Mouse (Mus musculus) layer of hippocampus, adult 9-11 months (tissue): ENCODE results near the gene Hfe.
"Not testable (repeated sequence)": the region's sequence is repeated elsewhere in the genome, so short reads cannot be mapped to it uniquely, and the experiment has no call there.

Experiments used
- DNase-seq: peaks from one replicate; pipeline ENCODE4 v3.0.0; 2022

The Hfe gene

GRCm38 (mm10) chr13:23743963-23744362, 33.3 kb upstream of the Hfe start:
- DNase-seq = no peak

- DNase-seq = no peak
Measured at GRCm38 (mm10) chr13:23743215-23743614, 32.6 kb upstream of the Hfe start.

DNA sequence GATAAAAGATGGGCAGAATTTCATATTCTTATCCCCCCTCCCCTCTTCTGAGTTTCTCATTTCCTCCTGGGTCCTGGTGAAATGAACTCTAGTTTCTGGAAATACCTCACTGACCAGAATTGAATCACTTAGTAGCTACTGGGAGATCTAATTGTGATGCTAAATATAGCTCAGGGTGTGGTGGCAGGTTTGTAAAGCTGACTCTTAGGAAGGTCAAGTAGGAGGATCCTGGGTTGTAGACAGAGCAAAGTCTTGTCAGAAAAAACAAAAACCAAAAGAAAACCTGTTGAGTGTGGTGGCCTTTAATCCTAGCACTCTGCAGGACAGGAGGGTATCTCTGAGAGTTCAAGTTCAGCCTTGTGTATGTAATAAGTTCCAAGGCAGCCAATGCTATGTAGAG, 31.4 kb upstream of the Hfe start:
- DNase-seq = no peak

DNA sequence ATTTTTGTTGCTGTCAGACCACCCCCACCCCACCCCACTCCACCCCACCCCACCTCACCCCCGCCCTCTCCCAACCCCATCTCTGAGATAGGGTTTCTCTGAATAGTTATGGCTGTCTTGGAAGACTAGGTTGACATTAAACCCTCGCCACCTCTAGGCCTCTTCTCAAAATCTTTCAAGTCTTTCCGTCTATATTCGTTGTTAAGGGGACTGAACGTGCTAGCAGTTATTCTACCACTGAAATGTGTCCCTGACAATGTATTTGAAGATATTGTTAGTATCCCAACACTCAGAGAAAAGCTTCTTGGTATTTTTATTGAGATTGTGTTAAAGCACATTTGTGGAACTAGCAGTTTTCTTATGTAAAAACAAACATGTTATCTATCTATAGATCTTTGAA, 30.3 kb upstream of the Hfe start:
- no peak for DNase-seq

DNA sequence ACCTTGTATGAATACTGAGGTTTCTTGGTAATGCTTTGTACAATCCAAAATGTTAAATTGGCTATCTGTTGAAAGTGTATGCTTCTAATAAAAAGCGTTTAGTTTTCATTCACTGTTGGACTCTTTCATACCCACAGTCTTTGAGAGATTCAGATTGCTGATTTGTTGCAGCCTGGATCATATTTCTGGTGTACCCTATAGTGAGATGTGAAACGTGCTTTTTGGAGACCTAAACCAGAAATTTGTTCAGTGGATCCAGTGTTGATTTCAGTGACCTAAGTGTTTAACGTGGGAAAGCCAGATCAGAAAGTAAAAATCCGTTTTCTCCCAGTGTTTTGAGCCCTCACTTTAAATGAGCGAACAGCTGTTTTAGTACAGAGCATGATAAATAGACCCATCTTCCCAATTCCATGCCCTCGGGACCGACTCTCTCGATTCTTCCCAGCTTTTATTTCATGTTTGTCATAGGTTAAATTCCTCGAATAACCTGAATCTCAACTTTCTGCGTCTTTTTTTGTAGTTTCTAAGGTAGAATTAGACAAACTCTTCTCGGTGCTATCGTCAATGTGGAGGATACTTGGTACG, 29.7 kb upstream of the Hfe start:
- DNase-seq = no peak

- DNase-seq = no peak
Measured at GRCm38 (mm10) chr13:23739922-23740252, 29.2 kb upstream of the Hfe start.

DNA sequence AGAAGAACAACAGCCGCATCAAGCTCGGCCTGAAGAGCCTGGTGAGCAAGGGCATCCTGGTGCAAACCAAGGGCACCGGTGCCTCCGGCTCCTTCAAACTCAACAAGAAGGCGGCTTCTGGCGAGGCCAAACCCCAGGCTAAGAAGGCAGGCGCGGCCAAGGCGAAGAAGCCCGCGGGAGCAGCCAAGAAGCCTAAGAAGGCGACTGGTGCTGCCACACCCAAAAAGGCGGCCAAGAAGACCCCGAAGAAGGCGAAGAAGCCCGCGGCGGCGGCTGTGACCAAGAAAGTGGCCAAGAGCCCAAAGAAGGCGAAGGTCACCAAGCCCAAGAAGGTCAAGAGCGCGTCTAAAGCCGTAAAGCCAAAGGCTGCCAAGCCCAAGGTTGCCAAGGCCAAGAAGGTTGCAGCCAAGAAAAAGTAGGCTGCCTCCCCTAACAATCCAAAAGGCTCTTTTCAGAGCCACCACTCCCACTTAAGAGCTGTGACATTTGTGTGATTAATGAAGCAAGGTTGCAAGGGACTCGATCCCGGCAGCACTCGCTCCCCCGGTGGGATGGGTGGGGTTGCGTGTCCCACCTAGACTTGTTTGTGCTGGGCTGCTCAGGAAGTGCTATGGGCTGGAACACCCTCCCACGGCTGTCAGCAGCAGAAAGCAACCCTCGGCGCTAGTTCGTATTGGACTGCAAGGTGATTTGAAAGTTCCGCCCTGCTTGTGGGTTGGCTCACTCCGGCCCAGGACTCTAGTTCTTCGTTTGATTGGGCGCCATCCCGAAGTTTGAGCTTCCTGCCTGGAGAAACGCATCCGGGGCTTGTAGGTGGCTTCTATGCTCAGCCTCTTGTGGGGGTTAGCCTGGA, 28.6 kb upstream of the Hfe start:
- peak; percentile 98 for DNase-seq

DNA sequence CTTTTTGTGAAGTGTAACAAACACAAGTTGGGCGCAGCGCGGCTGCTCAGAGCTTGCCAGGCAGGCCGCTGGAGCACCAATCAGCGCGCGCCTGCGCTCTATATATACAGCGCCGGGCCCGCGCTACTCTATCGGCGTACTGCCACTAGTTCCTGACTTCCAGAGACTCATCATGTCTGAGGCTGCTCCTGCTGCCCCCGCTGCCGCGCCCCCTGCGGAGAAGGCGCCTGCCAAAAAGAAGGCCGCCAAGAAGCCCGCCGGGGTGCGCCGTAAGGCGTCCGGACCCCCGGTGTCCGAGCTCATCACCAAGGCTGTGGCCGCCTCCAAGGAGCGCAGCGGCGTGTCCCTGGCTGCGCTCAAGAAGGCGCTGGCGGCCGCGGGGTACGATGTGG, 28.0 kb upstream of the Hfe start, which contains the start of gene Hist1h1c:
TSS of gene Hist1h1c (plus strand) at position 132 of the 392 bp plus-strand sequence.
- peak; percentile 90 for DNase-seq

DNA sequence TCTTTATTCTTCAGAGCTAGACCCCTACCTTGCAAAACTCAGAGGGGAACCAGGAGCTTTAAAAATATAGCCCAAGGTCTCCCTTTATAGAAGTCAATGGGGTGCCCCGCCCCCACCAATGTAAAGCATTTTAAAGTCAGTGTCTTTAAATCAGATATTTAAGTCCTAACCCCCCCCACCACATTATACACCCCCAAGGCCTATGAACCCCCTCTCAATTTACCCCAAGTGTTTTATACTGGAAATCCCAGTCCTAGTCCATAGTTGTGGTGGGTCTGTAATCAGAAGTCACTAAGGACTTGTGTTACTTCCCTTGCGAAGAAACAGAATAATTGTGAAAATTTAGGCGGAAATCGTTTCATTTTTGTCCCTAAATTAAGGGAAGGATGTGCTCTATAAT, 27.4 kb upstream of the Hfe start:
- DNase-seq = no peak

- DNase-seq = no peak
Measured at GRCm38 (mm10) chr13:23737091-23737490, 26.4 kb upstream of the Hfe start.

DNA sequence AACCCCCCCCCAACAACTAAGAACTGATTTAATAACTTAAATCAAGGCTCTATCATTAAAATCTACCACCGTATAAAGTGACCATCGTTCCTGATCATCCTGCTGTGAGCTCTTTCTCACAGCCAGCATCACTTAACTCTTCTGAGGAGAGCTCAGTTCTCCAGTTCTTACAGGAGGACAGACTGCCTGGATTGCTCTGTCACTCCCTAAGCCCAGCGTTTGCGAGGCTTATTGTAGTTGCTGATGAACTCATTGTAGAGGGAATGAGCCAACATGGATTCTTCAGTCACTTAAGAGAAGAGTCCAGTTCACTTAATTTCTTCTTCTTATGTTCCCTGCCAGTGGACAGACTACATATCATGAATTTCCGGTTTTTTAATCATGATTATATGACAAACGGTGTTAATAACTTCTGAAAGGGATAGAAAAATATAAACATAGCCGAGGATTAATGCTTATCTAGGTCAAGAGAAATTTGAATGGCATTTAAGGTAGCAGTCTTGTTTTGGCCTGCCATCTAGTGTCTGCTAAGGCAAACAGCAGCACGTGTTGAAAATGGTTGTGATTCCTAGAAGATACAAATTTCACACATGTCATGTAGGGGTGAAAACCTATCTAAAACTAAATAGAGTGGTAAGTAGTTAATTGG, 21.6 kb upstream of the Hfe start:
- no peak for DNase-seq

- DNase-seq = no peak
Measured at GRCm38 (mm10) chr13:23730479-23730878, 19.8 kb upstream of the Hfe start.

DNA sequence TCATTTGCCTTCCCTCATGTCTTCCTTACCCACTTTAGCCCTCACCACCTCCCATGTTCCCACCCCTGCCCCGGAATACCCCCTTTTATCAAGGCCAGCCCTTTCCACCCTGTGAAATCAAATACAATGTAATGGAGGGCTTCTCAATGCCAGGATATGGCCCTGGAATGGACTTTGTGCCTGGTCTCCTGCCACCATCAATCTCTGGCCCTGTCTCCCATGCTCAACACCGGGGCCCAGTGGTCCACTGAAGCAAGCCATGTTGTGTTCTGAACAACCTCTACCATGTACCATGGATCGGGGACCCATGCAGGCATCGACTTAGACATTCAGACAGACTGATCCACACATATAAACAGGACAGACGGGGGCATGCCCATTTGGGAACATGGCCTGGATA, 19.1 kb upstream of the Hfe start:
- no peak for DNase-seq

DNA sequence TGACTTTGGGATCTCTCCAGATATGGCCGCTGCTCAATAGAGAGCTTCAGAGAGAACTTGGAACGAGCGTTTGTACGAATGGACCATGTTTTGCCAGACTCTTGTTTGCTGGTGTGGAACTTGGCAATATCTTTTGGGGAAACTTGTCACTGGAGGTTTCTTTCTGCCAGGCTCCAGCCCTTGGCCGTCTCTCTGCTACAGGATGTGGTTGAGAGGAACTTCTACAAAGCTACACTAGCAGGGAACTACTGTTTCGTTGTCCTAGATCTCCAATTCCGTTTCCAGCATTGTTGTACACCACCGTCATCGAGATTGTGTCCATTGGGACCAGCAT, 18.5 kb upstream of the Hfe start:
- DNase-seq = no peak

DNA sequence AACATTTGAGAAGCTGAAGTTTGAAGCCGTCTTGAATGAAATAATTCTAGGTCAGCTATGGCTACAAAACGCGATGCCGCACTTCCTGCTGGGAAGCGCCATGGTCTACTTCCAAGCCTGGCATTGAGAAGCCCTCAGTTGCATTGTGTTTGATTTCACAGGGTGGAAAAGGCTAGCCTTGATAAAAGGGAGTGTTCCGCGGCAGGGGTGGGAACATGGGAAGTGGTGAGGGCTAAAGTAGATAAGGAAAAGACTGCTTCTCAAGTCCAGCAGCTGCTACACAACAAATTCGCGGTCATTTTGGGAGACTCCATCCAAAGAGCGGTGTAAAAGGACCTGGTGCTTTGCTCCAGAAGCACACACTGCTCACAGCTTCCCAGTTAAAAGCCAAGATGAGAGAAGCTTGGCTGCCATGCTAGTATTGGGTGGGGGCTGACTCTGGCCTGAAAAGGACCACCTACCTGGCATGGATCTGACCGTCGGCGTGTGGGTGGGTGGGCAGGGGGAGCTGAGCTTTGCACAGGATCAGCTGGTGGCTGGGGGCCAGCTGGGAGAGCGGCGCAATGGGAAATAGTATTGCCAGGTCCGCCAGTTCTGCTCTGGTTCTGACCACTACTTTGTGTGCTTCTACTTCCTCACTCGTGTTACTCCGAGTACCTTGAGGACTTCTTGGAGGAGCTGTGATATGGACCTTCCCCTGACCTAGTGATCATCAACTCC, 18.0 kb upstream of the Hfe start:
- no peak for DNase-seq

DNA sequence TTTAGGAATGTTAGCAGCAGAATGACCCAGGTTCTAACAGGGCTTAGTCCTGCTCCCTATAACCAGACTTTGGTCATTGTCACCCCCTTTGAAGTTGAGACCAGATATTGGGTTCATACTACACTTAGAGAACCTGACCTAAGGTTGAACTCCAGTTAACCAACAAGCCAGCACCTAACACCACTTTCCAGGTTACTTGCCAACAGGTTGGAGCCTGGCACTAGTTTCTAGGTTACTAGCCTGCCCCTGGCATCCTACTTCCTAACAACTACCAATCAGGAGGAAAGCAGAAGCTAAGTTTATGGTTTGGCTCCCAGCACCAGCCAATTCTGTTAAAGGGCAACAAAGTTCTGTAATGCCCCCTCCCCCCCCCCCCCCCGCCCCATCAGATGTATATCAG, 14.6 kb upstream of the Hfe start:
- no peak for DNase-seq

DNA sequence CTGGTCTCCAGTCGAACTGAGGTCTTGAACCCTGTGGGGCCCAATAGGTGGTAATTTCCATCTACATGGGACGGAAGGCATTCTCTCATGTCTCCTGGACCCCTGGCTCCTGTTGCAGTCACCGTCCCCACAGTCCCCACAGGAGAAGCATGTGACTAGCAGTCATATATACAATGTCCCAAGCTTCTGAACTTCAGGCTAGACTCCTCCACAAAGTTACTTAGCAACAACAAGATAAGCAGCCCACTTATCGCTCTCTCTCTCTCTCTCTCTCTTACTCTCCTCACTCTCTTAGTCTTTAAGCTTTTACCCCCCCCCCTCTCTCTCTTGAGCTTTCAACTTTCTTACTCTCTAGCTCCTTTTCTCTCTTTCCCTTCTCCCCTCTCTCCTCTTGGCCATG, 13.6 kb upstream of the Hfe start:
- DNase-seq = no peak

DNA sequence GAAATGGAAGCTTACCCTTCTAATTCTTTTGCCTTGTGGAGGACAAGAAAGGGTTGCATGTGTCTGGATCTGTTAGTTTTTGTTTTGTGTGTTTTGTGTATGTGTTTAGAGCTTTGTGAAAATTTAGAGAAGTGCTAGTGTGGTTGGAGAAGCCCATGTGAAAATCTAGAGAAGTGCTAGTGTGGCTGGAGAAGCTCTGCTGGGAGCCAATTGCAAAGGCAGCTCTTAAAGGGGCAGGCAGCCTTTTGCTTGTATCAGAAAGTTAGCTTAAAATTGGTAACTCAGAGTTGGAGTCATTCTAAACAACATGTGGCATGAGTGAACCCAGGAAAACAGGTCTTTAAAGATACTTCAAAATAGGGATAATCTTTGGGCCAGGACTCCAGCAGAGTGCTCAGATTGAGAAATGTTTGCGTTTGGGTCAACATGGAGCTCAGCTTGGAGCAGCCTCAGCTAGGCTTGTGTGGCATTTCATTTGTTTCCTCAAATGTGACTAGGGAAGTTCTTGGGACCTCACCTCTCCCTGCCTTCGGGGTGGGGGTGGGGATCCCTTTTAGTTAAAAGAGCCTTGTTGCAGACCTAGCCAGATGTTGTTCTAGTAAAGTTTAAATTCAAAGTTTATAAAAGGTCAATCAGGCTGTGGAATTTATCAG, 7.1 kb upstream of the Hfe start:
- not testable (repeated sequence) for DNase-seq

DNA sequence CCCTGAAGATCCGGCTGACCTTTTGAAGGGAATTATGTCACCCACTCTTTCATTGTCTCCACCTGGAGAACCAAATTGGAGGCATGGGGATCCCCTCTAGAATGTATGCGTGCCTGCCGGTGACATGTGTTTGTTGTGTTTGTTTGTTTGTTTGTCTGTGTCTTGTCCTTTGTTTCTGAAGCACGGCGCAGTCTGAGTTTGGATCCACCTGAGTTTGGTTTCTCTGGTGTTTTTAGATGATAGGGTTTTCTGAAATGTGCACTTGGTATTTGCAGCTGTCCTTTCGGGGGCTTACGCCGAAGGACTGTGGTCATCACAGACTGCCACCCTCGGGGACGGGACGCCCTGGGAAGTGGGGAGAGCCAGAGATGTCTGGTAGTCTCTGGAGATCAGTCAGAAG, 6.5 kb upstream of the Hfe start:
- DNase-seq = no peak

DNA sequence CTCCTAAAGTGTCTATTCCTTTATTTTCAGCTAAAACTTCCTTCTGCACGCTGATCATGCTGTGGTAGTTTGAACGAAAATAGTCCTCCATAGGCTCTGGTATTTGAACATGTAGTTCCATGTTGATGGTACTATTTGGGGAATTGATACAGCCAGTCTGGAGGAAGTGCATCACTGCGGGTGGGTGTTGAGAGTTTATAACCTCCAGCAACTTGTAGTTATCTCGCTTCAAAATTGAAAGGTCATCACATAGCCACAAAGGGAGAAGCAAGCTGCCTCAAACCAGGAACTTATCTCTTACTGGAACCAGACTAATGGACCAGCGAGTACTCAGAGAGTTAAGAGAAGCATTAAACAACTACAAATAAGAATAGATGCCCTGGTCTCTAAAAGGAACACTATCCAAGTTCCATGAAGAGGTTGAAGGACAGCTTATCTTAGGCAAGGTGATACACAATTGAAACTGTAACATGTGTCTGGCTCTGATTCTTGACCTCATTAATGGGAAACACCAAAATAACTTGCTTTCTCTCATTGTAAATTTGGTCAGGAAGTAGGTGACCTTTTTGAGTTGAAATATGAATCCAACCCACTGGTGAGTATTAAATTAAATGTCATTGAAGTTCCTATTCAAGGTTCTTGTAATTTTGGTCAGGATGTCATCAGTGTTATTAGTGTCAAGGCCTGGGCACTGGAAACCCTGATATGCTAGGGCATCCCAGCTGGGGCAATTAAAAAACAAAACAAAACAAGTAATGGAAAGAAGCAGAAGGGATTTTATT, 5.8 kb upstream of the Hfe start:
- DNase-seq = no peak

GRCm38 (mm10) chr13:23709714-23710373, 810 bp downstream of the Hfe start:
- DNase-seq = no peak

GRCm38 (mm10) chr13:23708654-23709053, 2.0 kb downstream of the Hfe start:
- no peak for DNase-seq
